Mouse (Mus musculus) myocyte (in vitro differentiated cells): Measurements from ENCODE around the gene Atp5b. TPM values are rescaled to one million over a fixed set of nuclear protein-coding genes. Genes with fewer than 3 reads are reported as not detected.

Experiments
- H3K27me3 ChIP-seq: one replicate; pipeline ENCODE4 v1.6.1; 2011; ENCODE audit not compliant: control insufficient read depth, insufficient read depth, insufficient read length
- H3K36me3 ChIP-seq: one replicate; pipeline ENCODE4 v1.6.1; 2011; ENCODE audit not compliant: control insufficient read depth, insufficient read depth
- H3K4me2 ChIP-seq: one replicate; pipeline ENCODE4 v1.6.1; 2011; ENCODE audit warnings: low read depth, control low read depth
- H3K4me3 ChIP-seq: one replicate; pipeline ENCODE4 v1.5.1; 2011; ENCODE audit warnings: mild to moderate bottlenecking, control low read depth, moderate library complexity
- H3K79me2 ChIP-seq: one replicate; pipeline ENCODE4 v1.6.1; 2011; ENCODE audit not compliant: control insufficient read depth, insufficient read depth
- H3ac ChIP-seq: one replicate; pipeline ENCODE4 v1.6.1; 2011; ENCODE audit not compliant: control insufficient read depth, insufficient read length
- CEBPB ChIP-seq: IDR thresholded peaks from 2 replicates; pipeline ENCODE4 v1.6.1; 2011; ENCODE audit warnings: mild to moderate bottlenecking, moderate library complexity; ENCODE audit not compliant: poor library complexity, insufficient read depth, severe bottlenecking
- E2F4 ChIP-seq: IDR thresholded peaks from one replicate; pipeline ENCODE4 v1.6.1; 2011; ENCODE audit warnings: mild to moderate bottlenecking, control low read depth, moderate library complexity; ENCODE audit not compliant: insufficient read depth
- MAX ChIP-seq: IDR thresholded peaks from one replicate; pipeline ENCODE4 v1.6.1; 2011; ENCODE audit warnings: low read depth, mild to moderate bottlenecking, control low read depth
- MYOD1 ChIP-seq, 3 experiments: IDR thresholded peaks; one replicate each; pipeline ENCODE4 v1.6.1; 2011; ENCODE audit warnings: control low read depth in 2 of 3, low read depth in 2 of 3, mild to moderate bottlenecking in 2 of 3, moderate library complexity in 1 of 3; ENCODE audit not compliant: insufficient read length in 2 of 3, control insufficient read depth in 1 of 3
- MYOG ChIP-seq, 3 experiments: IDR thresholded peaks; one replicate each; pipeline ENCODE4 v1.6.1; 2011; ENCODE audit warnings: control low read depth in 2 of 3, low read depth in 2 of 3, mild to moderate bottlenecking in 2 of 3; ENCODE audit not compliant: insufficient read length in 2 of 3, control insufficient read depth in 1 of 3, insufficient read depth in 1 of 3
- POLR2A ChIP-seq: IDR thresholded peaks from one replicate; pipeline ENCODE4 v1.6.1; 2011; ENCODE audit warnings: low read depth, mild to moderate bottlenecking, control low read depth, moderate library complexity; ENCODE audit not compliant: insufficient read length
- POLR2AphosphoS2 ChIP-seq: IDR thresholded peaks from one replicate; pipeline ENCODE4 v1.6.1; 2011; ENCODE audit warnings: low read depth, control low read depth; ENCODE audit not compliant: insufficient read length
- REST ChIP-seq: IDR thresholded peaks from one replicate; pipeline ENCODE4 v1.6.1; 2011; ENCODE audit warnings: mild to moderate bottlenecking, control low read depth, moderate library complexity; ENCODE audit not compliant: insufficient read depth, insufficient read length
- SRF ChIP-seq: IDR thresholded peaks from one replicate; pipeline ENCODE4 v1.6.1; 2011; ENCODE audit warnings: low read depth; ENCODE audit not compliant: control insufficient read depth, insufficient read length
- TCF3 ChIP-seq: IDR thresholded peaks from one replicate; pipeline ENCODE4 v1.6.1; 2011; ENCODE audit warnings: low read depth, control low read depth; ENCODE audit not compliant: insufficient read length
- USF1 ChIP-seq: IDR thresholded peaks from one replicate; pipeline ENCODE4 v1.6.1; 2011; ENCODE audit warnings: low read depth, mild to moderate bottlenecking, control low read depth, moderate library complexity
- polyA plus RNA-seq: library from polyadenylated mRNA; unstranded; fragments of >200 nt; fragmentation: generic; extraction: Trizol; gene quantifications from one replicate; pipeline ENCODE4 v1.2.1, GENCODE M21; 2012; ENCODE audit warnings: missing spikeins

Gene Atp5b
- polyA plus RNA-seq, 1 experiment: 3,270 TPM

- Histone ChIP-seq H3K36me3 (peaks cover 20% of the 10 kb centered on the region), H3ac (peak overlapping the region; percentile 9), H3K4me3 (peak overlapping the region; percentile 69), H3K79me2 (peaks cover 30% of the 10 kb centered on the region), H3K4me2 (peak overlapping the region; percentile 96), H3K27me3 (no peaks in the 10 kb centered on the region)
- peak in 1 of 3 experiments; percentile 61 for TF ChIP-seq MYOD1 (IDR thresholded peaks at IDR 0.05; ENCODE audit: control insufficient read depth in 1 of 3, insufficient read length in 2 of 3, low read depth in 2 of 3)
- TF ChIP-seq MYOG (IDR thresholded peaks at IDR 0.05; ENCODE audit: control insufficient read depth in 1 of 3, insufficient read depth in 1 of 3, insufficient read length in 2 of 3, low read depth in 2 of 3): peak in 2 of 3 experiments; percentile 13 to 24
- no peak for TF ChIP-seq CEBPB
Observed at GRCm38 (mm10) chr10:128093496-128094294, 10.6 kb downstream of the Atp5b start.

- TF ChIP-seq POLR2A (peak; percentile 45), USF1 (no peak), POLR2AphosphoS2 (peak; percentile 72)
- no peaks in the 10 kb centered on the region for H3K27me3 ChIP-seq
- peaks cover 38% of the 10 kb centered on the region for H3K79me2 ChIP-seq
- H3K4me2 ChIP-seq: peak overlapping the region; percentile 96
- peaks cover 12% of the 10 kb centered on the region for H3K36me3 ChIP-seq
- H3K4me3 ChIP-seq: peak overlapping the region; percentile 69
- no peak overlapping the region for H3ac ChIP-seq
Observed at GRCm38 (mm10) chr10:128094340-128094968, 11.4 kb downstream of the Atp5b start.

GRCm38 (mm10) chr10:128095003-128095636 lies 12.0 kb downstream of the Atp5b start:
- H3K4me2 ChIP-seq: peak overlapping the region; percentile 96
- no peak overlapping the region for H3ac ChIP-seq
- H3K4me3 ChIP-seq: peak overlapping the region; percentile 69
- H3K36me3 ChIP-seq: peaks cover 6% of the 10 kb centered on the region
- peaks cover 45% of the 10 kb centered on the region for H3K79me2 ChIP-seq
- no peaks in the 10 kb centered on the region for H3K27me3 ChIP-seq
- TF ChIP-seq TCF3: no peak
- no peak for TF ChIP-seq REST

GRCm38 (mm10) chr10:128096313-128096692 lies 13.2 kb downstream of the Atp5b start:
- H3K36me3 ChIP-seq: no peaks in the 10 kb centered on the region
- no peak for TF ChIP-seq E2F4
- H3K27me3 ChIP-seq: no peaks in the 10 kb centered on the region
- peak overlapping the region; percentile 65 for H3K4me2 ChIP-seq
- H3ac ChIP-seq: peak overlapping the region; percentile 83
- H3K4me3 ChIP-seq: peak overlapping the region; percentile 75
- H3K79me2 ChIP-seq: peaks cover 57% of the 10 kb centered on the region

GRCm38 (mm10) chr10:128096693-128097586 lies 13.9 kb downstream of the Atp5b start:
- TF ChIP-seq MYOG (IDR thresholded peaks at IDR 0.05; ENCODE audit: control insufficient read depth in 1 of 3, insufficient read depth in 1 of 3, insufficient read length in 2 of 3, low read depth in 2 of 3): peak in 1 of 3 experiments; percentile 36
- peak in 1 of 3 experiments; percentile 12 for TF ChIP-seq MYOD1 (IDR thresholded peaks at IDR 0.05; ENCODE audit: control insufficient read depth in 1 of 3, insufficient read length in 2 of 3, low read depth in 2 of 3)
- no peak for TF ChIP-seq CEBPB
- no peak for TF ChIP-seq POLR2A
- TF ChIP-seq SRF: peak; percentile 28
- no peak for TF ChIP-seq MAX
- TF ChIP-seq POLR2AphosphoS2: no peak
- H3K4me3 ChIP-seq: peak overlapping the region; percentile 75
- peak overlapping the region; percentile 83 for H3ac ChIP-seq
- no peaks in the 10 kb centered on the region for H3K27me3 ChIP-seq
- H3K4me2 ChIP-seq: peak overlapping the region; percentile 86
- H3K36me3 ChIP-seq: no peaks in the 10 kb centered on the region
- H3K79me2 ChIP-seq: peaks cover 63% of the 10 kb centered on the region
